Mouse (Mus musculus) forebrain, embryonic 11.5 days (tissue): Measurements from ENCODE around the gene Mast2. TPM values are rescaled to one million over a fixed set of nuclear protein-coding genes. Genes with fewer than 3 reads are reported as not detected.
A peak's percentile ranks its signal among the peaks of the same experiment; 100 is the strongest.

ENCODE experiments used
- ATAC-seq: fragments of 200-750 bp; cut with Nextera tagmentation; replicated peaks from 2 replicates; pipeline ENCODE4 v1.8.0; 2017; ENCODE audit warnings: moderate TSS enrichment; ENCODE audit not compliant: low FRiP score
- DNase-seq: peaks from one replicate; pipeline ENCODE4 v3.0.0-alpha.2; 2017; ENCODE audit warnings: low spot score
- H3K27ac ChIP-seq: fragments of 300-500 bp; sonication (generic); 2 replicates; pipeline ENCODE4 v1.5.1; 2014; ENCODE audit warnings: low read depth, low read length
- H3K27me3 ChIP-seq: fragments of 300-500 bp; sonication (generic); 2 replicates; pipeline ENCODE4 v1.6.1; 2014; ENCODE audit warnings: mild to moderate bottlenecking, low read length, mixed read lengths; ENCODE audit not compliant: control insufficient read depth, insufficient read depth
- H3K36me3 ChIP-seq: fragments of 300-500 bp; sonication (generic); 2 replicates; pipeline ENCODE4 v1.6.1; 2014; ENCODE audit warnings: mild to moderate bottlenecking, low read length, moderate library complexity, mixed read lengths; ENCODE audit not compliant: control insufficient read depth, insufficient read depth
- H3K4me1 ChIP-seq: fragments of 300-500 bp; sonication (generic); replicated peaks from 2 replicates; pipeline ENCODE4 v1.6.1; 2014; ENCODE audit warnings: low read length, mixed read lengths; ENCODE audit not compliant: control insufficient read depth, insufficient read depth
- H3K4me2 ChIP-seq: fragments of 300-500 bp; sonication (generic); 2 replicates; pipeline ENCODE4 v1.6.1; 2014; ENCODE audit warnings: low read depth, mild to moderate bottlenecking, low read length, moderate library complexity, mixed read lengths; ENCODE audit not compliant: severe bottlenecking
- H3K4me3 ChIP-seq: fragments of 300-500 bp; sonication (generic); 2 replicates; pipeline ENCODE4 v1.5.1; 2014; ENCODE audit warnings: low read depth, low read length
- H3K9ac ChIP-seq: fragments of 300-500 bp; sonication (generic); 2 replicates; pipeline ENCODE4 v1.6.1; 2014; ENCODE audit warnings: low read length
- H3K9me3 ChIP-seq: fragments of 300-500 bp; sonication (generic); 2 replicates; pipeline ENCODE4 v1.6.1; 2016; ENCODE audit warnings: low read length, mixed read lengths; ENCODE audit not compliant: control insufficient read depth
- WGBS: fragments of 180-500 bp; shearing (Covaris S2); extraction: QIAGEN DNeasy Blood & Tissue Kit; methylation state at CpG from one replicate; pipeline ENCODE4 v1.1.7; 2014; 5-methylcytosine and 5-hydroxymethylcytosine counted together
- polyA plus RNA-seq: library from polyadenylated mRNA; unstranded; fragments of >200 nt; fragmentation: Nextera tagmentation; extraction: Ambion mirVana; gene quantifications from 2 replicates; pipeline ENCODE4 v1.2.1, GENCODE M21; 2014

The Mast2 gene
- polyA plus RNA-seq, 1 experiment from 2014 or later, result 37.6 TPM

DNA sequence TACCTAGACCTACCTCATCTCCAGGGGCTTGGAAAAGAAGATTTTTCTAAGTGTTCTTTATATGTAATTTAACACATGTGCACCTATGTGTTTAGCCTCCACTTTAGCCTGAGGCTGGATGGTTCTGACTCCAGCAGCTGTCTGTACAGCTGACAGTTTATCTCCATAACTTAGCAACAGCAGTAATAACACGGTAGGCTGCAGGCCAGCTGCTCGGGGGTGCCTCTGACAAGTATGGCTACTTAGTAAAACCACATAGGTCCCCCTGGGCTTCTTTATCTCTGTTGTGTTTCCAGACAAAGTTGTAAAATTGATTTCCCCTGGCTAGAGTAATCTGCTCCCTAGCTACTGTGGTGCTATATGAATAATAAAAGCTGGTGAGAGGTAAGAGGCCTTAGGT lies 19.5 kb upstream of the Mast2 start:
- Histone ChIP-seq H3K4me1 (no peaks in the 10 kb centered on the region), H3K9me3 (no peaks in the 10 kb centered on the region), H3K4me3 (no peak overlapping the region), H3K4me2 (no peak overlapping the region), H3K36me3 (no peaks in the 10 kb centered on the region), H3K27me3 (no peaks in the 10 kb centered on the region), H3K27ac (no peak overlapping the region), H3K9ac (no peak overlapping the region)
- ATAC-seq (no peak), DNase-seq (no peak)
- 61% methylated on average over 2 of the region's 2 CpGs for WGBS

DNA sequence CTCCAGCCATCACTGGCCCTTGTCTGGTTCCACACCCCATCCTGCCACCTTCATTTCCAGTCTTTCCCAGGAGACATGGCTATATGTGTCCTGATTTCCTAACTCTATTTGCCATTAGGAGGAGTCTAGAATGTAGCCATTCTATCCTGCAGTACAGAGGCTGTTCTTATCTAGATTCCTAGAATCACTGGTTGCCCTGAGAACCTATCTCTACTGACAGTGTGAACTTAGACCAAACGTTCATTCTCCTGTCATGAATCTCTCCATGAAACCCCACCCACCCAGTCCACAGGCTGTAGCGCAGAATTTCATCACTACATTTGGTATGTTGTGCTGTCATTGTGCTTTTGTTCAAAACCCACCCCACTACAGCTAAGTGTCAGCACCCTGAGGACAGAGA lies 17.3 kb upstream of the Mast2 start:
- Histone ChIP-seq H3K4me2 (no peak overlapping the region), H3K9me3 (no peaks in the 10 kb centered on the region), H3K27ac (no peak overlapping the region), H3K27me3 (no peaks in the 10 kb centered on the region), H3K4me1 (no peaks in the 10 kb centered on the region), H3K36me3 (no peaks in the 10 kb centered on the region), H3K4me3 (no peak overlapping the region), H3K9ac (no peak overlapping the region)
- DNase-seq, result no peak
- WGBS, result 78% methylated on average over 2 of the region's 2 CpGs
- ATAC-seq, result no peak

- H3K27me3 ChIP-seq, result no peaks in the 10 kb centered on the region
- DNase-seq, result peak; percentile 83
- H3K36me3 ChIP-seq, result no peaks in the 10 kb centered on the region
- ATAC-seq, result peak; percentile 76
- no peaks in the 10 kb centered on the region for H3K9me3 ChIP-seq
- H3K4me1 ChIP-seq, result peaks cover 6% of the 10 kb centered on the region
- H3K9ac ChIP-seq, result peak overlapping the region; percentile 93
- H3K4me3 ChIP-seq, result peak overlapping the region; percentile 98
- WGBS, result 1% methylated on average over 62 of the region's 74 CpGs
- H3K27ac ChIP-seq, result peak overlapping the region; percentile 81
- peak overlapping the region; percentile 72 for H3K4me2 ChIP-seq
Measured at GRCm38 (mm10) chr4:116463231-116464125, 505 bp downstream of the Mast2 start.

- Histone ChIP-seq H3K36me3 (no peaks in the 10 kb centered on the region), H3K27me3 (no peaks in the 10 kb centered on the region), H3K27ac (no peak overlapping the region), H3K4me3 (no peak overlapping the region), H3K9ac (no peak overlapping the region), H3K4me1 (peaks cover 6% of the 10 kb centered on the region), H3K4me2 (no peak overlapping the region), H3K9me3 (no peaks in the 10 kb centered on the region)
- 91% methylated on average over 3 of the region's 3 CpGs for WGBS
- no peak for DNase-seq
- no peak for ATAC-seq
Measured at GRCm38 (mm10) chr4:116461943-116462342, 2.0 kb downstream of the Mast2 start.

DNA sequence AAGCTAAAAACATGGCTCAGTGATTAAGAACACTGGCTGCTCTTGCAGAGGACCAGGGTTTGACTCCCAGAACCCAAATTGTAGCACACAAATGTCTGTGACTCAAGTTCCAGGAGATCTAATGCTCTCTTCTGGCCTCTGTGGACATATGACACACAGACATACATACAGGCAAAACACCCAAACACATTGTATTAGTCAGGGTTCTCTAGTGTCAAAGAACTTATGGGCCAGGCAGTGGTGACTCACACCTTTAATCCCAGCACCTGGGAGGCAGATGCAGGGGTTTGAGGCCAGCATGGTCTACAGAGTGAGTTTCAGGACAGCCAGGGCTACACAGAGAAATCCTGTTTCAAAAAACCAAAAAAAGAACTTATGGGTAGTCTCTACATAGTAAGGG lies 12.4 kb downstream of the Mast2 start:
- no peaks in the 10 kb centered on the region for H3K36me3 ChIP-seq
- H3K4me1 ChIP-seq, result no peaks in the 10 kb centered on the region
- no peaks in the 10 kb centered on the region for H3K9me3 ChIP-seq
- no peak overlapping the region for H3K9ac ChIP-seq
- H3K27me3 ChIP-seq, result no peaks in the 10 kb centered on the region
- ATAC-seq, result no peak
- no peak overlapping the region for H3K4me3 ChIP-seq
- DNase-seq, result no peak
- no peak overlapping the region for H3K4me2 ChIP-seq
- H3K27ac ChIP-seq, result no peak overlapping the region

- DNase-seq, result no peak
- no peaks in the 10 kb centered on the region for H3K9me3 ChIP-seq
- no peaks in the 10 kb centered on the region for H3K36me3 ChIP-seq
- no peaks in the 10 kb centered on the region for H3K27me3 ChIP-seq
- no peak overlapping the region for H3K4me3 ChIP-seq
- no peak overlapping the region for H3K4me2 ChIP-seq
- H3K4me1 ChIP-seq, result no peaks in the 10 kb centered on the region
- no peak for ATAC-seq
- H3K9ac ChIP-seq, result no peak overlapping the region
- H3K27ac ChIP-seq, result no peak overlapping the region
Measured at GRCm38 (mm10) chr4:116449951-116450350, 14.0 kb downstream of the Mast2 start.

DNA sequence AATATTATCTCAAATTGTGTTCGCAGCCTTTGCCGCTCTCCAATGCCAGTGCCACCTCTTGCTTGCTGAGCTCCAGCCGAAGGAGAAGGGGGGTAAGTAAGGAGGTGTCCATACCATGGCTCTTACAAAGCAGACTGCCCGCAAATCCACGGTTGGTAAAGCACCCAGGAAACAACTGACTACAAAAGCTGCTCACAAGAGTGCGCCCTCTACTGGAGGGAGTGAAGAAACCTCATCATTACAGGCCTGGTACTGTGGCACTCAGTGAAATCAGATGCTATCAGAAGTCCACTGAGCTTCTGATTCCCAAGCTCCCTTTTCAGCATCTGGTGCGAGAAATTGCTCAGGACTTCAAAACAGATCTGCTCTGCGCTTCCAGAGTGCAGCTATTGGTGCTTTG lies 15.3 kb downstream of the Mast2 start:
- WGBS, result 58% methylated on average over 8 of the region's 8 CpGs
- peak; percentile 57 for DNase-seq

DNA sequence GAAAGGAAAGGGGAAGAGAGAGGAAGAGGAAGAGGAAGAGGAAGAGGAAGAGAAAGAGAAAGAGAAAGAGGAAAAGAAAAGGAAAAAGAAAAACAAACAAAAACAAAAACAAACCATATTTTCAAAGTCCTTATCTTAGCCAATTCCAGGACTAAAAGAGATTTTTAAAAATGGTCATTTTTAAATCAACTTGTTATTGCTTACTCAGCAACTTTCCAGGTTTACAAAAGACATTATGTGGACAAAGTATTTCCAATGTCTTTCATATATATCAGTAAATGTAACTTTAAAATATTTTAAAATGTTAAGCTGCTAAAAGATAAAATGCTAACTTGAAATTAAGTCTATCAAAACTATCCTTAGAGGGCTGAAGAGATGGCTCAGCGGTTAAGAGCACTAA lies 24.6 kb downstream of the Mast2 start:
- Histone ChIP-seq H3K4me1 (no peaks in the 10 kb centered on the region), H3K27me3 (no peaks in the 10 kb centered on the region), H3K27ac (no peak overlapping the region), H3K4me3 (no peak overlapping the region), H3K4me2 (no peak overlapping the region), H3K36me3 (no peaks in the 10 kb centered on the region), H3K9me3 (no peaks in the 10 kb centered on the region), H3K9ac (no peak overlapping the region)
- 100% methylated on average over 1 of the region's 1 CpGs for WGBS
- DNase-seq (no peak), ATAC-seq (no peak)

More for the DNA sequence above, 15.3 kb downstream of the Mast2 start:
- no peaks in the 10 kb centered on the region for H3K9me3 ChIP-seq
- H3K9ac ChIP-seq, result no peak overlapping the region
- H3K27ac ChIP-seq, result no peak overlapping the region
- no peak for ATAC-seq
- H3K27me3 ChIP-seq, result no peaks in the 10 kb centered on the region
- no peaks in the 10 kb centered on the region for H3K36me3 ChIP-seq
- no peaks in the 10 kb centered on the region for H3K4me1 ChIP-seq
- H3K4me3 ChIP-seq, result no peak overlapping the region
- no peak overlapping the region for H3K4me2 ChIP-seq

GRCm38 (mm10) chr4:116438561-116438960 lies 25.4 kb downstream of the Mast2 start:
- H3K4me3 ChIP-seq, result no peak overlapping the region
- H3K4me1 ChIP-seq, result no peaks in the 10 kb centered on the region
- ATAC-seq, result no peak
- no peaks in the 10 kb centered on the region for H3K9me3 ChIP-seq
- no peak for DNase-seq
- no peak overlapping the region for H3K27ac ChIP-seq
- no peaks in the 10 kb centered on the region for H3K27me3 ChIP-seq
- no peak overlapping the region for H3K4me2 ChIP-seq
- no peak overlapping the region for H3K9ac ChIP-seq
- no peaks in the 10 kb centered on the region for H3K36me3 ChIP-seq
